8 mouse cellular contexts compared by ENCODE assay signal in the genomic region with DNA sequence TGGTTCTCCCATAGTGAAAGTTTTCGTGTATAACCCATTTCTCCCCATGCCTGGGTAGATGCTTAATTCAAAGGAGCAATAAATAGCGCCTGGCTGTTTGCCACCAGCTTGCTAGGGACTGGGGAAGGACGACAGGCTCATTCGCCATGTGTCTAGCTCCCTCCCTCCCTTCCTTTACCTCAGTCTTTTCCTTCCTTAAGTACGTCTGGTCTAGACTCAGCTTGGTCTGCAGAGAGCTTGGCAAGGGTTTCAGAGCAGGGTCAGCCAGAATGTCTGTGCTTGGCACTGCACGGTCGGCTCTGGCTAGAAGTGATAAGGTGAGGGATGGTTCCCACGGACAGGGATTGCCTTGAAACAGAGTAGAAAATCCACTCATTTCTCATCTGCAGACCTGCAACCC.
A peak's percentile ranks its signal among the peaks of the same experiment; 100 is the strongest.
DNase-seq lines count a peak whose midpoint lies in the region; ATAC-seq and TF ChIP-seq lines count a peak whose summit lies in the region.

No protein-coding gene starts in this region.

- no peak for TF ChIP-seq EP300 in liver, postnatal 0 days (IDR thresholded peaks at IDR 0.05; ENCODE audit: low read depth)

- H3K4me2 ChIP-seq in intestine, embryonic 15.5 days (replicated peaks), result no peak overlapping the region
- H3K4me2 ChIP-seq in intestine, postnatal 0 days (replicated peaks; ENCODE audit: low read depth), result no peak overlapping the region
- H3K4me2 ChIP-seq in heart, embryonic 15.5 days, result peak overlapping the region; percentile 47
- no peak overlapping the region for H3K4me2 ChIP-seq in liver, postnatal 0 days (ENCODE audit: low read depth, low read length)

- peak; percentile 41 for DNase-seq in Muller cell, postnatal 12 days (ENCODE audit: inconsistent ontology term)
- DNase-seq in cerebellum, adult 8-10 months, result peak; percentile 7
- no peak for DNase-seq in embryo, embryonic 10 days (ENCODE audit: low spot score)
- no peak for DNase-seq in T-cell, adult 2 months (ENCODE audit: low spot score)
- no peak for DNase-seq in liver, postnatal 0 days

- no peaks in the 10 kb centered on the region for H3K27me3 ChIP-seq in intestine, embryonic 15.5 days (replicated peaks)
- no peaks in the 10 kb centered on the region for H3K27me3 ChIP-seq in intestine, postnatal 0 days (replicated peaks; ENCODE audit: control insufficient read depth, insufficient read depth, low read length)
- H3K27me3 ChIP-seq in heart, embryonic 15.5 days, result no peaks in the 10 kb centered on the region
- H3K27me3 ChIP-seq in liver, postnatal 0 days (ENCODE audit: insufficient read depth, low read length), result no peaks in the 10 kb centered on the region

- no peaks in the 10 kb centered on the region for H3K36me3 ChIP-seq in intestine, embryonic 15.5 days
- no peaks in the 10 kb centered on the region for H3K36me3 ChIP-seq in intestine, postnatal 0 days (ENCODE audit: control insufficient read depth, insufficient read depth)
- 0 out of 2 replicates have a peak, but pooled peaks cover 6% of the 10 kb centered on the region for H3K36me3 ChIP-seq in heart, embryonic 15.5 days
- H3K36me3 ChIP-seq in liver, postnatal 0 days (replicated peaks; ENCODE audit: insufficient read depth, low read length), result no peaks in the 10 kb centered on the region

- no peak overlapping the region for H3K4me3 ChIP-seq in intestine, embryonic 15.5 days (replicated peaks)
- no peak overlapping the region for H3K4me3 ChIP-seq in intestine, postnatal 0 days (ENCODE audit: low read depth, low read length)
- peak overlapping the region; percentile 14; the same call in 1 of the 2 replicates for H3K4me3 ChIP-seq in heart, embryonic 15.5 days
- H3K4me3 ChIP-seq in liver, postnatal 0 days (ENCODE audit: low read depth, low read length), result no peak overlapping the region

- 39% methylated on average over 8 of the region's 8 CpGs for WGBS in intestine, embryonic 15.5 days
- WGBS in intestine, postnatal 0 days, result 36% methylated on average over 8 of the region's 8 CpGs
- WGBS in heart, embryonic 15.5 days, result 9% methylated on average over 8 of the region's 8 CpGs
- 38% methylated on average over 8 of the region's 8 CpGs for WGBS in liver, postnatal 0 days (ENCODE audit: insufficient replicate concordance)

- H3K27ac ChIP-seq in intestine, embryonic 15.5 days, result 0 out of 2 replicates have a peak overlapping the region, but pooled peaks have one; percentile 17
- H3K27ac ChIP-seq in intestine, postnatal 0 days (ENCODE audit: low read depth, low read length), result no peak overlapping the region
- peak overlapping the region; percentile 65 for H3K27ac ChIP-seq in heart, embryonic 15.5 days
- H3K27ac ChIP-seq in liver, postnatal 0 days (ENCODE audit: low read depth), result no peak overlapping the region

- H3K9me3 ChIP-seq in intestine, embryonic 15.5 days, result no peaks in the 10 kb centered on the region
- no peaks in the 10 kb centered on the region for H3K9me3 ChIP-seq in intestine, postnatal 0 days (ENCODE audit: control insufficient read depth)
- H3K9me3 ChIP-seq in heart, embryonic 15.5 days (replicated peaks), result no peaks in the 10 kb centered on the region
- no peaks in the 10 kb centered on the region for H3K9me3 ChIP-seq in liver, postnatal 0 days (ENCODE audit: low read length)

- ATAC-seq in intestine, embryonic 15.5 days, result no peak
- ATAC-seq in intestine, postnatal 0 days, result no peak
- peak; percentile 82 for ATAC-seq in heart, embryonic 15.5 days (replicated peaks; ENCODE audit: insufficient number of reproducible peaks, insufficient read depth, low FRiP score, low read depth)
- ATAC-seq in liver, postnatal 0 days, result no peak

- peaks cover 4% of the 10 kb centered on the region; the same call in 1 of the 2 replicates for H3K4me1 ChIP-seq in intestine, embryonic 15.5 days (replicated peaks)
- H3K4me1 ChIP-seq in intestine, postnatal 0 days (replicated peaks; ENCODE audit: control insufficient read depth, insufficient read depth, low read length), result 0 out of 2 replicates have a peak, but pooled peaks cover 2% of the 10 kb centered on the region
- H3K4me1 ChIP-seq in heart, embryonic 15.5 days (replicated peaks), result peaks cover 28% of the 10 kb centered on the region
- no peaks in the 10 kb centered on the region for H3K4me1 ChIP-seq in liver, postnatal 0 days (ENCODE audit: insufficient read depth)

- no peak for TF ChIP-seq CTCF in intestine, postnatal 0 days (IDR thresholded peaks at IDR 0.05; ENCODE audit: low read depth)
- TF ChIP-seq CTCF in liver, postnatal 0 days (IDR thresholded peaks at IDR 0.05; ENCODE audit: low read depth), result no peak

- no peak overlapping the region for H3K9ac ChIP-seq in intestine, embryonic 15.5 days
- H3K9ac ChIP-seq in intestine, postnatal 0 days (ENCODE audit: low read depth, low read length), result no peak overlapping the region
- peak overlapping the region; percentile 6; the same call in 1 of the 2 replicates for H3K9ac ChIP-seq in heart, embryonic 15.5 days
- H3K9ac ChIP-seq in liver, postnatal 0 days (replicated peaks), result no peak overlapping the region

Comparison
In these comparisons a context has a peak if more than half of its experiments do, and no peak if none do; other contexts are left out.
1. H3K27ac ChIP-seq: peak in intestine, embryonic 15.5 days (single experiment) and heart, embryonic 15.5 days (single experiment); none in intestine, postnatal 0 days (single experiment) and liver, postnatal 0 days (single experiment).
2. DNase-seq: peak in Muller cell, postnatal 12 days (single experiment) and cerebellum, adult 8-10 months (single experiment); none in embryo, embryonic 10 days (single experiment), T-cell, adult 2 months (single experiment) and liver, postnatal 0 days (single experiment).